Mouse (Mus musculus) gastrocnemius, postnatal 36 days (tissue): ENCODE measurements around the gene Gm20661. TPM values are rescaled to one million over a fixed set of nuclear protein-coding genes. Genes with fewer than 3 reads are reported as not detected.
A peak's percentile ranks its signal among the peaks of the same experiment; 100 is the strongest.

Experiments used
- DNase-seq, 2 experiments: peaks; one replicate each; pipeline ENCODE4 v3.0.0; 2022
- intact Hi-C: fragments of 180-260 bp; cut with DNase I; formaldehyde crosslinking; loops from one replicate; pipeline ENCODE4 v1.15.1; 2025
- long read RNA-seq, 2 experiments: library from polyadenylated mRNA; stranded (forward); transcript quantifications; one replicate each; pipeline ENCODE4 v2.0.0; 2021
- total RNA-seq, 2 experiments: library from RNA; stranded (reverse); gene quantifications; 2 replicates each; pipeline ENCODE4 v1.2.3; 2021

Gm20661 gene
- not detected for total RNA-seq
- long read RNA-seq, experiment 1 = 0 reads
- long read RNA-seq, experiment 2 = 0 reads

DNA sequence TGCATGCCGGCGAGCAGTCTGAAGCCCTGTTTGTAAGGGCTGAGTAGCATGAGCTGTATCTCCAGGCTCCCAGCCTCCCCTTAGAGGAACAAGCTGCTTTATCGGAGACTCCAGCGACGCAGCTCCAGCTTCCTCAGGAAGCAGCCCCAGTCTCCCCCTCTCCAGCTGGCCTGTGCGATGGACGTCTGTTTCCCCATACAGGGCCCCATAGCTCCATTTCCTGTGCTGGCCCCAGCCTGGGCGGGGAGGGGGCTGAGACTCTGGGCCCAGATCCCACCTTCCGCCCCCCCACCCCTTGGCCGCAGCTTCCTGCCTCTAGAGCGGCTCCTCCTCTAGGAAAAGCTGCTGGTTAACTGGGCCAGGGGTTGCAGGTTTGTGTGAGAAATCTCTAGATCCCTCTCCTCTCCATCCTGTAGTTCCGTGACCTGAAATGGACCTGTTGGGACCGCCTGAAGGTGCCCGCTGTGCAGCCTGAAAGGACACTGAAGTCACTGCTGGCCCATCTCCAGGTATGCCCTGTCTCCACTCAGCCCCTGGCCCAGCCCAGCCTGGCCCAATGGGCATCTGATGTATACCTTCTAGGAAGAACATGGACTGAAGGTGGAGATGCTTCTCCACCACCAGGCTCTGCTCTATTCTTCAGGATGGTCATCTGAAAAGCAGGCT lies at the start of gene Gm20661:
Gene Gm20661, plus strand, starts transcription at position 378 of the 666 bp plus-strand sequence.
- intact Hi-C loops = loop anchor here (2.0 kb wide), 2 partner anchors 16 to 72 kb away; no protein-coding TSS in a partner anchor

DNA sequence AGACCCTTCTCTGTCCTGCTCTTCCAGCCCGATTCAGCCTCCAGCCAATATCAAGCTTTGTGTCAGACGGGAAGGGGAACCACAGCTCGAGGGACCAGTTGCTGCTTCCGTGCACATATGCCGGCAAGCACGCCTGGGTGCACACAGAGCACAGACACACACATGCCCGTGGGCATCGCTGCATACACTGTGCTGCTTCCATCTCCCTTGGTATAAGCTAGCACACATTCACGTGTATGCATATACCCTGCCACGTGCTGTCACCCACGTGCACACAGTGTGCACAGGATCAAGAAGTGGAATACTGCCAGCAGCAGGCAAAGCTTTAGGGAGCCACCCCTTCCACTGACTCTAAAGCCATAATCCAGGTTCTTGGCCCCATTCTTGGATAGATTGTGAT lies 48.7 kb upstream of the Gm20661 start:
- intact Hi-C loops = no loop called here
- DNase-seq = no peak

More for the DNA sequence above, at the start of gene Gm20661:
- peak; percentile 50 to 52 for DNase-seq

DNA sequence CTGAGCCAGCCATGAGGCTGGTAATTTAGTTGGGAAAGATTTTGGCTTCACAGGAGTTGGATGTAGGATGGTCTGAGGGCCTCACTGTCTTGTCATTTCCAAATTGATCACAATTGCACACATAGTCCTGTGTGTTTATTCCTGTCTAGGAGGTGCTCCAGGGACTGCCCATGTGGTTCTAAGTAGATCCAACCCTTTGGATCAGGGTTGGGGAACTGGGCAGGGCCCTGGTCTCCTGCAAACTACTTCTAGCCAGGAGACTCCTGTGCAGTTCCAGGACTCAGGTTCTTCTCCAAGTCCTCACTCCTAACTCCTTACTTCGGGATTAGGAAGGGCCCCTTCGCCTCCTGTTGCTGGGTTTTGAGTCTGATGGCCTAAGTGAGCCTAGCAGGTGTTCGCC lies 47.5 kb upstream of the Gm20661 start, which contains the start of gene Camkv:
Gene Camkv, plus strand, starts transcription at position 301 of the 400 bp plus-strand sequence.
- DNase-seq = no peak
- intact Hi-C loops = no loop called here

DNA sequence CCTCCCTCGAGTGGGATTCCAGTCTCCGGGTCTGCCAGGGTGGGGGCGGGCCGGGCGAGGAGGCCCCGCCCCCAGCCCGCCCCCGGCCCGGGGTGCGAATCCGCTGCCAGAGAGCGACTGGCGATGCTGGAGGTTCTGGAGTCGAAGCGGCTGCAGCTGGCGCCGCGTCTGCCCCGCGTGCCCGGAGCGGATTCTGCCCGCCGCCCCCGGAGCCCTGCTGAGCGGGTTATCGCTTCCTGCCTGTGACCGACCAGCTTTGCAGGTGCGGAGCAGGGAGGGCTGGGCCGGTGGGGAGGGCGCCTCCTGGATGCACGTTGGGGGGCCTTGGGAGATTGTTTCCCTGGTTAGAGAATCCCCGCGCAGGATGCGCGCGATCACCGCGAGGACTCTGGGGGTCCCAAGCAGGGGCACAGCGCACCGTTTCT lies 47.1 kb upstream of the Gm20661 start:
- intact Hi-C loops = no loop called here
- DNase-seq = no peak

DNA sequence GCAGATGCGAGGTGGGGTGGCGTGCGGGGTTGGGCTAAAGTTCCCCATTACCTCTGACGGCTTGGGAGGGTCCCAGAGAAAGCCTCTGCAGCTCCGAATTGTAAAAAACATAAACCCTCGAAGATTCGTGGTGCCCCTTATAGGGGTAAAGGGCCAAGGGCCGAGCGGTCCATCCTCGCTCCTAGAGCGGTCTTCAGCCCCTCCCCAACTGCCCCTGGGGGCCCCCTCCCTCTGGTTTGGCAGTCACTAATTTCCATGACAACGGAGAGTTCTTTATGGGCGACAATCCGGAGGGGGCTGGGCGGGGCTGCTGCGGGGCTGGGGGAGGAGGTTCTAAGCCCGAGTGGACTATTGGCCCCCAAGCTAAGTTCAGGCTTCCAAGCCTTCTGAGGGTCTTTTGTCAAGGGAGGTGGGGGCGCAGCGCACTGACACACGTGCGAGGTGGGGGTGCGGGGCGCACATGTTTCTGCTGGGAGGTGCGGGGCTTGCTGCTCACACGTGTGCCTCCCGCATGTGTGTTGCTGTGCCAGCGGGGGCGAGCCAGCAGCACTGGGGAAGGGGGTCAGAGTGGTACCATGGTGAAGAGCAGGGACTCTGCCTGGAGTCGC lies 46.5 kb upstream of the Gm20661 start:
- DNase-seq = no peak
- intact Hi-C loops = no loop called here

DNA sequence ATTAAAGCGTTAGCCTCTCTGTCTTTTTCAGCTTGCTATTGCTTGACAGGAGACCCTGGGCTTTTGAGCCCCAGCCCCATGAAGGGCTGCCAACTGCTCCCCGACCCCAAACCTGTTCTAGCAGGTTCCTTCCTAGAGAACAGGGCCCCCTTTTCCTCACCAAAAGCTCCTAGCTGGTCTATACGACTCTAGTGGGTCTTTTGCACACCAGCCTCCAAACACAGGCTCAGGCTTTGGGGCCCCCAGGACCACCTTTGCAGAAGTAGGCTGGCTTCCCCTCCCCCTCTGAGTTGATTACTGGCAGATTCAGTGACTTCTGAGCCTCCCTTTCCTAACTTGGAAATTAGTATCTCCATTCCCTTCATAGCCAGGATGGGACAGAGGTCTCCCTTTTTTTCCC lies 46.0 kb upstream of the Gm20661 start:
- intact Hi-C loops = no loop called here

DNA sequence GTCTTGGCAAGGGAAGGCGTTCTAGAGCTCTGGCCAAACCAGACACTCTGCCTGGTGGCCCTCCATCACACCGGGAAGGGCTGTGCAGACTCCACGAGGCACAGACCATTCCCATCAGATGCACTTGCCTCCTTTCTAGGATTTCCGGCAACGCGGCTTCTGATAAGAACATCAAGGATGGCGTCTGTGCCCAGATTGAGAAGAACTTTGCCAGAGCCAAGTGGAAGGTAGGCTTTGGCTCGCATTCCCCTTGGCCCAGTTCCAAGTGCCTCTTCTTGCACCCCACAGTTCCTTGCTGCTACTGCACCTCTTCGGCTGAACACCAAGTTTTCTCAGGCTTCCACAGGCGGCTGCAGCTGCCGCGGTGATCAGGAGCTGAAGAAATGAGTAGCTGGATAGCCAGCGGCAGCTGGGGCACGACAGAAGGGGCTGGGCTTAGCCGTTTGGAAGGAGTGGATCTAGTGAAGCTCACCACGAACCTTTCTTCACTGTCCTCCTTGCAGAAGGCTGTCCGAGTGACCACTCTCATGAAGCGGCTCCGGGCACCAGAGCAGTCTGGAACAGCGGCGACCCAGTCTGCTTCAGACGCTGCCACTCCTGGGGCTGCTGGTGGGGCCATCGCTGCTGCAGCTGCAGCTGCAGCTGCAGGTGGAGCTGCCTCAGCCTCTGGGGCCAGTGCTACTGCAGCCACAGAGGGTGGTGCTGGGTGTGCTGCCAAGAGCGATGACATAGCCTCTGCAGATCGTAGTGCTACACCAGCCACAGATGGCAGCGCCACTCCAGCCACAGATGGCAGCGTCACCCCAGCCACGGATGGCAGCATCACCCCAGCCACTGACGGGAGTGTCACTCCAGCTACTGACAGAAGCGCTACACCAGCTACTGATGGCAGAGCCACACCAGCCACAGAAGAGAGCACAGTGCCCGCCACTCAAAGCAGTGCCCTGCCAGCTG lies 35.3 kb upstream of the Gm20661 start:
- no peak for DNase-seq
- intact Hi-C loops = no loop called here

More for the DNA sequence above, 46.0 kb upstream of the Gm20661 start:
- DNase-seq = no peak

DNA sequence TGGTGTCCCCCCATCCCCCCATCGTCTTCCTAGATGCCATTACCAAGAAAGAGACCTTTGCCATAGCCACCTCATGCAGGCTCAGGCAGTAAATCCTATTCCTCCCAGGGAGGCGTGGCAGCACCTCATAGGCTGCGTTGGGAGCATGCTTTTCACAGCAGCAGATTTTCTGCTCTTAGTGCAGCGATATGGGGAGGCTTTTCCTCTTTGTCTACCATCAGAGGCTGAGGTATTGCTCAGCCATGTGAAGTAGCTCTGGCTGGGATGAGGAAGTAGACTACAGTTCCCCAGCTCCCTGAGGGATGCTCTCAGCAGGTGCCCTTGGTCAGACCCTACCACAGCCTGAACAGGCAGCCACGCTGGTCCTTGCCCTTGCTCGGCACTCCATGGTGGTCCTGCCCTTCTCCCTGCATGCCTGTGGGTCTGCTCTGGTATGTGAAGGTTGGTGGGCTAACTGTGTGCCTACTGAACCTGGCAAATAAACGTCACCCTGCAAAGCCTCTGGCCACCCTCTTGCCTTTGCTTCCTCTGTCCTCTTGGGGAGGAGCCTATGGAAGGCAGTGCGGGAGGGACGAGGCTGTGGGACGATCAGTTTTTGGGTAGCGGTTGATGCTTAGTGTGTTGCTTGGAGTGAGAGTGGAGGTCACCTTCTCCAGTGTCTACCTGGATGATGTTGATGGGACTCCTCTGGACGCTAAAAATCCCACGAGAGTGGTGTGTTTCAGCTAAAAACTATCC lies 33.5 kb upstream of the Gm20661 start:
- intact Hi-C loops = no loop called here
- DNase-seq = no peak

DNA sequence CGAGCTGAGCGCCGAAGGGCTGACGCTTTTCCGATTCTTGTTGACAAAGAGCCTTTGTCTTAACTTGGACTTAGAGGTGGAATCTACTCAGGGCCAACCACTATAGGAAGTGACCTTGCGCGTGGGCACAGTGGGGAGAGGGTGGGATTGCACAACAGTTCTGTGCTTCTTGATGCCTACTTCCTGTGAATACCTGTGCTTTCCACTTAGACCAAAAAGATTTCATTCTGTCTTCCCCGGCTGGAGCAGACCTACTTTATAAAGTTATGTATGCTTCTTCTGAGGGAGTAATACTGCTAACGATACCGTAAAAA lies 33.0 kb upstream of the Gm20661 start, which contains the start of gene Traip:
Gene Traip, plus strand, starts transcription at position 215 of the 314 bp plus-strand sequence.
- intact Hi-C loops = no loop called here

DNA sequence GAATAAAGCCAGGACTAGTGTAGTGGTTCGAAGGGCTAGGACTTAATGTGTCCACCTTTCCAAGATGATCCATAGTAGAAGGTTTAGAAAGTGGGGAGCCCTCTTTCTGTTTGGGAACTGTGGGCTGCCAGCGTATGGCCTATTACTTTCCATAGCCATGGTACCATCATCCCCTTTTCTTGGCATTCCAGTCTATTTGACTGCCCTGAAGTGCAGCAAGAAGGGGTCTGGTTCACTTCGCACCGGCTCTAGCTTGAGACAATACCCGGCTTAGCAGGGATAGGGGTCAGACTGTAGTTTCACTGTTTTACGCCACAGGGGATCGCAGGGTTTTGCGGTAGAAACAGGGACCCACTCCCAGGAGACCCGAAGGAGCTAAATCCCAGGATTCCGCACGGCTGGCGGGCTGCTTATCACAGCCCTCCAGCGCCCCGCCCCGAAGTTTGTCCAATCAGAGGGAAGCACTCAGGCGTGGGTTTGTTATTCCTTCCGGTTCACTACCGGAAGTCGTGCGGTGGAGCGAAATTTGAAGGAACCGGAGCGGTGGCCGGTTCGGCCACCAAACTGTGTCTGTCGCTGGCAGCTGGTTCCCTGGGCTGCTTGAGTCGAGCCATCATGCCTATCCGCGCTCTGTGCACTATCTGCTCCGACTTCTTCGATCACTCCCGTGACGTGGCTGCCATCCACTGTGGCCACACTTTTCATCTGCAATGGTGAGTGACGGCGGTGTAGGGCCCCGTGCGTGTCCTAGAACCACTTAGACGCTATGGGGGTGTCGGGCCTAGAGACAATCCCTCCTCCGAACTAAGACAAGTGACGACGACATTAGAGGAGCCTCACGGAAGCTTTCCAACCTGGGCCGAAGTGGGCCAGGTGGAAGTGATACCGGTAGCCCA lies 32.1 kb upstream of the Gm20661 start:
- DNase-seq = peak; percentile 84 to 92
- intact Hi-C loops = no loop called here

More for the DNA sequence above, 33.0 kb upstream of the Gm20661 start, which contains the start of gene Traip:
- no peak for DNase-seq

DNA sequence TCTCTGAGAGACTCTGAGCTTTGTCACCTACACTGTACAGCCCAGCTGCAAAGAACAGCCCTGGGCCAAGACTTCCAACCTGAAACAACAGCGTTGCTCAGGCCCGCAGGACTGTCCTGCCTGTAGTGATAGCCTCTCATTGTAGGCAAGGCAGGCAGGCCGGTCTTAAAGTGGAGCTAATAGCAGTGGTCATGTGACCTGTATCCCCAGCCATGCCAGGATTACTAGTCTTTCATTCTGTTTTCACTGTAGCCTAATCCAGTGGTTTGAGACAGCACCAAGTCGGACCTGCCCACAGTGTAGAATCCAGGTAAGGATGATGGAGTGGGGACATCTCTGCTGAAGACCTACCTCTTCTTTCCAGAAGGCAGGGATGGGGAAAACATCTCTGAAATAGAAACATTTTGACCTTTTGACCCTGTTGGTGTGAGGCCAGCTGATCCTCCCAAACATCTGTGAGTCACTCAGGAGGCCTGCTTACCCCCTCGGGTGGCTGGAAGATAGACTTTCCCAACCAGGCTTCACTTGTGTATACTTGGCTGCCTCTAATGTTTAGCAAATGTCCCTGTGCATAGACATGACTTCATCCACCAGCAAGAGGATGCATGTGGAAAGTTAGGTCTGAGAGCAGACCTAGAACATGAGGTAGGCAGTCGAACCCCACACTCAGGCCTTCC lies 27.1 kb upstream of the Gm20661 start:
- no peak for DNase-seq
- intact Hi-C loops = no loop called here

DNA sequence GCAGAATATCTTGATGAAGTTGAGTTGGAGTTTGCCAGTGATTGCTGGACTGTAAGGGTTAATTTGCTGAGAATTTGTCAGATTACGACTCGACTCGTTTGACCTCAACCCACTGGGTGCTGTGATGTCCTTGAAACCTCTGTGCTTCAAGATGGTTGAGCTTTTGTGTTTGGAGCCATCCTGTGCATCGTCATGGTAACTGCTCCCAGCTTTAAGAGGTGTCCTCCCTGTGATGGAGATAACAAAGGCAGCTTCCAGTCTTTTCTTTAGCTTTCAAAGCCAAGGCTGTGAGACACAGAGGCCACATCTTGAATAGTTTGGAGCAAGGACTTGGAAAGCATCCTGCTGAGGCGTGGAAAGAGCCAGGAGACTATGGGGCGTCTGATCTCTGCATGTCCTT lies 25.7 kb upstream of the Gm20661 start:
- DNase-seq = no peak
- intact Hi-C loops = no loop called here

DNA sequence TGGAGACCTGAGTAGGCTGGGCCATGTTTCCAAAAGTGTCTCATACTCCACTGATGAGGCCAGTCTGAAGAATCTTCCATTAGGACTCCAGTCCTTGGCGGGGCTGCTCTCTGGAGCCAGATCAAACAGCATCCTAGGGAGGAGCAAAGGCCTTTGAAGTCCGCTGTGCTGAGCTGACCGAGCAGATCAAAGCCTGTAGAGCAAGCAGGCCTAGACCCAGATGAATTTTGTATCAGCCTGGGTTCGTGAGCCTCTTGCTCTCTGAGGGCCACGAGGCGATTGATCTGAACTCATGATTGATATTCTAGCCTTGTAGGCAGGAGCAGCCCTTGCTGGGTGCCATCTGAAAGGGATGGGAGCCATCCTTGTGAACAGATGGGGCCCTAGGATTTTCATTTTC lies 23.0 kb upstream of the Gm20661 start:
- DNase-seq = no peak
- intact Hi-C loops = no loop called here

DNA sequence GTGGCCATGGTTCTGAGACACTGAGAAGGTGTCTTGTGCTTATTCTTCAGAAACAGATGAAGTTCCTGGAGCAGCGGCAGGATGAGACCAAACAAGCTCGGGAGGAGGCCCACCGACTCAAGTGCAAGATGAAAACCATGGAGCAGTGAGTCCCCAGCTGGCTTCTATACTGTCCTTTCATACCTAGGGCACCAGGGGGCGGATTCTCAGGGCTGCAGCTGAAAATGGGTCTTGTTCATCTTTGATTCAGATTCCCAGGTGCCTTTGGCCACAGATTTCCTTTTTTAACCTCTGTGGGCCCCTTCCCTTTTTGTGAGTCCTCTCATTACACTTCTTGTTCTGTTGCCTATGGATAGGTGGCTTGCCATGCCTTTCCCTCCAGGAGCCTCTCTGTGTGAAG lies 21.9 kb upstream of the Gm20661 start:
- intact Hi-C loops = no loop called here
- DNase-seq = no peak

DNA sequence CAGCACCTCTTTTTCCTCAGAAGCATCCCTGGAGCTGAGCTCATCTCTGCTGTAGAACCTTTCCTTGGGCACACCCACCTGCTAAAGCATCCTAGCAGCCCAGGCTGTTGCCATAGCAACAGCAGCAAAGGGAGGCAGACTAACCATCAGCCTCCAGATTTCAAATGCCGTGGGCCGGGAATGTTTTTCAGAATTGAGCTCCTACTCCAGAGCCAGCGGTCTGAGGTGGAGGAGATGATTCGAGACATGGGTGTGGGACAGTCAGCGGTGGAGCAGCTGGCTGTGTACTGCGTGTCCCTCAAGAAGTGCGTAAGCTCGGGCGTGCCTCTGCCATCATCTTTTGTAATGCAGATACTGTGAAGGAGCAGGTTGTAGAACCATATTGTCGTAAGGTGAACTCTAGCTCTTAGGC lies 21.5 kb upstream of the Gm20661 start:
- no peak for DNase-seq
- intact Hi-C loops = no loop called here

DNA sequence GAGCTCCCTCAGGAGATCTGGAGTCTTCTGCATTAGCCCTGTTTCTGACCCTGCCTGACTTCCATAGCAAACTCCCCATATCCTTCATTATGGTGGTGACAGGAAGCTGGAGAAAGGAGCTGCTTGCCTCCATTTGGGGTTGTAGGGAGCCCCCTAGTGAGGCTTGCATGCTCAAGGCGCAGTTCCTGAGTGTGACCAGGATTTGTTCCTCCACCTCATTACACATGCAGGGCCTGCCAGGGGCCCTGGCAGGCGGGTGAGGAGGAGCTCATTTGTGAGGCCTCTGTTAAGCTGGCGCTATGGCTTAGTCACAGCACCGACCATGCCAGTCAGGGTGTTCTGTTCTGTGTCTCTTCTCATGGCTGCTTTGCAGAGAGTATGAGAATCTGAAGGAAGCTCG lies 21.0 kb upstream of the Gm20661 start:
- DNase-seq = no peak
- intact Hi-C loops = no loop called here

DNA sequence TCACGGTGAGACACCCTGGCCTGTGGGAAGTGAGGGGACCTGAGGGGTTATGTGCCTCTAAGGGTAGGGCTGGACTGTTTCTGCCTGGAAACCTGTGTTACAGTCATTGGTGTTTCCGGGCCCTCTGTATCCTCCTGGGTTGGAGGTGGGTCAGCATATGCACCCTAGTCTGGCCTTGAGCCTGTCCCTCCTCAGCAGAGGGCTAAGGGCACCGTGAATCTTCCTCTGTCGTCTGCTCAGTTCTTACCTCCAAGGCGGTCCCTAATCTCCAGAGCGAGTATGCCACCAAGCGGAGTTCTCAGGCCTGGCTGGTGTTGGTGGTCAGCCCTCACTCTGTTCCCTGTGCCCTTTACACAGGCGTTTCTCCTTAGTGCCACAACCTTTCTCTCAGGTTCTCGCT lies 19.9 kb upstream of the Gm20661 start:
- no peak for DNase-seq
- intact Hi-C loops = loop anchor here (1.0 kb wide), 2 partner anchors 59 to 105 kb away; no protein-coding TSS in a partner anchor

DNA sequence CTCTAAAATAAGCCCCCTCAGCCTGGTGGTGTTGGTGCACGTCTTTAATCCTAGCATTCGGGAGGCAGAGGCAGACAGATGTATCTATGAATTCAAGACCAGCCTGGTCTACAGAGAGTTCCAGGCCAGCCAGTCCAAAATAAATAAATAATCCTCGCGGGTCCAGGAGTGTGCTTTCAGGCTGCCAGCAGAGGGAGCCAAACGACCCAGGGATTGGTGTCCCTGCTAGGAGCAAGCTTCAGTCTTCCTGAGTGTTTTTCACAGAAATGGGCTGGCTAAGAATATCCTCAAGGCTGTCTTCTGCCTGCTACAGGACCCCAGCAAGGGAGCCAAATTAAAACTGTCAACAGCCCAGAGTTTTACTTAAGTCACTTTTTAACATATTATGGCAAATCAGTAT lies 19.2 kb upstream of the Gm20661 start:
- intact Hi-C loops = loop anchor here (1.0 kb wide), 2 partner anchors 59 to 105 kb away; no protein-coding TSS in a partner anchor
- DNase-seq = peak; percentile 55 to 78

DNA sequence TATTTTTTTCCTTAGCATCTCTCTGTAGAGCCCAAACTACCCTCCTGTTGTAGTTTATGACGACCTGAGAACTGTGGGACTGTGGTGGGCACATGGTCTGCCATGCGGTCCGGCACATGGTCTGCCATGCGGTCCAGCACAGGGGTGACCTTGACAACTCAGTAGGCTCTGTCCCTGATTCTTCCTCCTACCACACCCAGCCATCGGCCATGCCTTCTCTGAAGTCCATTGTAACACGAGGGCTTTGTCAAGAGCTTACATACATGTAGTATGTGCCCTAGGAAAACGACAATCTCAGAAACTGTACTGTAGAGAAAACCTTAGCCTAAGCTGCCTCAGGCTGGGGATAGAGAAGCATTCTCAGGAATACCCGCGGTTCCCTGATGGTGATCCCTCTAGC lies 18.2 kb upstream of the Gm20661 start:
- intact Hi-C loops = no loop called here
- DNase-seq = no peak
